Mouse (Mus musculus): ENCODE measurements at regions not wholly inside any gene's neighbourhood (a gene's known extent, or its start where the extent isn't known, plus 50 kb on each side); places are given as distances from the start of the nearest gene placed in this dataset.

GRCm38 (mm10) chr11:110723971-110724370, 243.9 kb upstream of the Kcnj16 start:
- no peak for ATAC-seq (ENCODE audit: low FRiP score, low TSS enrichment)
- no peak overlapping the region for H3K27ac ChIP-seq (replicated peaks)
- H3K4me3 ChIP-seq (ENCODE audit: low read depth, low read length): no peak overlapping the region
- H3K36me3 ChIP-seq (ENCODE audit: control insufficient read depth, insufficient read depth, low read length): no peaks in the 10 kb centered on the region
- no peaks in the 10 kb centered on the region for H3K27me3 ChIP-seq (ENCODE audit: control insufficient read depth, insufficient read depth, low read length)
- 83% methylated on average over 6 of the region's 6 CpGs for WGBS
- TF ChIP-seq CTCF (IDR thresholded peaks at IDR 0.05; ENCODE audit: low read depth): no peak
- TF ChIP-seq EP300 (optimal IDR thresholded peaks at IDR 0.05): no peak
- H3K4me1 ChIP-seq (replicated peaks; ENCODE audit: control insufficient read depth, insufficient read depth): no peaks in the 10 kb centered on the region
- H3K4me2 ChIP-seq (replicated peaks; ENCODE audit: low read depth): no peak overlapping the region
- H3K9me3 ChIP-seq (ENCODE audit: control insufficient read depth, low read length): no peaks in the 10 kb centered on the region
- no peak for DNase-seq (ENCODE audit: low spot score)
- H3K9ac ChIP-seq (ENCODE audit: low read length): no peak overlapping the region

- ATAC-seq (ENCODE audit: low FRiP score, low TSS enrichment): no peak
- DNase-seq (ENCODE audit: low spot score): no peak
- Histone ChIP-seq H3K4me2 (replicated peaks; ENCODE audit: low read depth) (no peak overlapping the region), H3K4me3 (ENCODE audit: low read depth, low read length) (no peak overlapping the region), H3K9ac (ENCODE audit: low read length) (no peak overlapping the region), H3K27me3 (ENCODE audit: control insufficient read depth, insufficient read depth, low read length) (no peaks in the 10 kb centered on the region), H3K4me1 (replicated peaks; ENCODE audit: control insufficient read depth, insufficient read depth) (no peaks in the 10 kb centered on the region), H3K9me3 (ENCODE audit: control insufficient read depth, low read length) (no peaks in the 10 kb centered on the region), H3K36me3 (ENCODE audit: control insufficient read depth, insufficient read depth, low read length) (no peaks in the 10 kb centered on the region), H3K27ac (replicated peaks) (no peak overlapping the region)
- no peak for TF ChIP-seq CTCF (IDR thresholded peaks at IDR 0.05; ENCODE audit: low read depth)
- WGBS: 63% methylated on average over 3 of the region's 3 CpGs
Measured at GRCm38 (mm10) chr11:110727357-110727961, 240.4 kb upstream of the Kcnj16 start.

- Histone ChIP-seq H3K4me1 (replicated peaks; ENCODE audit: control insufficient read depth, insufficient read depth) (no peaks in the 10 kb centered on the region), H3K4me3 (ENCODE audit: low read depth, low read length) (no peak overlapping the region), H3K9me3 (ENCODE audit: control insufficient read depth, low read length) (no peaks in the 10 kb centered on the region), H3K27ac (replicated peaks) (no peak overlapping the region), H3K4me2 (replicated peaks; ENCODE audit: low read depth) (no peak overlapping the region), H3K36me3 (ENCODE audit: control insufficient read depth, insufficient read depth, low read length) (no peaks in the 10 kb centered on the region), H3K9ac (ENCODE audit: low read length) (no peak overlapping the region), H3K27me3 (ENCODE audit: control insufficient read depth, insufficient read depth, low read length) (no peaks in the 10 kb centered on the region)
- 67% methylated on average over 3 of the region's 3 CpGs for WGBS
- TF ChIP-seq EP300 (optimal IDR thresholded peaks at IDR 0.05): no peak
- no peak for TF ChIP-seq CTCF (IDR thresholded peaks at IDR 0.05; ENCODE audit: low read depth)
- ATAC-seq (ENCODE audit: low FRiP score, low TSS enrichment) (no peak), DNase-seq (ENCODE audit: low spot score) (no peak)
Measured at GRCm38 (mm10) chr11:110731510-110731909, 236.3 kb upstream of the Kcnj16 start.

- no peak for DNase-seq (ENCODE audit: low spot score)
- no peak overlapping the region for H3K4me2 ChIP-seq (replicated peaks; ENCODE audit: low read depth)
- H3K27me3 ChIP-seq (ENCODE audit: control insufficient read depth, insufficient read depth, low read length): no peaks in the 10 kb centered on the region
Measured at GRCm38 (mm10) chr11:110774128-110774527, 193.7 kb upstream of the Kcnj16 start.

GRCm38 (mm10) chr11:110781492-110782276, 186.1 kb upstream of the Kcnj16 start:
- Histone ChIP-seq H3K4me1 (replicated peaks; ENCODE audit: control insufficient read depth, insufficient read depth) (no peaks in the 10 kb centered on the region), H3K36me3 (ENCODE audit: control insufficient read depth, insufficient read depth, low read length) (no peaks in the 10 kb centered on the region), H3K4me2 (replicated peaks; ENCODE audit: low read depth) (no peak overlapping the region), H3K9ac (ENCODE audit: low read length) (no peak overlapping the region), H3K9me3 (ENCODE audit: control insufficient read depth, low read length) (no peaks in the 10 kb centered on the region), H3K4me3 (ENCODE audit: low read depth, low read length) (no peak overlapping the region), H3K27ac (replicated peaks) (no peak overlapping the region), H3K27me3 (ENCODE audit: control insufficient read depth, insufficient read depth, low read length) (no peaks in the 10 kb centered on the region)
- WGBS: 60% methylated on average over 3 of the region's 3 CpGs
- no peak for TF ChIP-seq EP300 (optimal IDR thresholded peaks at IDR 0.05)
- TF ChIP-seq CTCF (IDR thresholded peaks at IDR 0.05; ENCODE audit: low read depth): no peak
- no peak for ATAC-seq (ENCODE audit: low FRiP score, low TSS enrichment)
- DNase-seq (ENCODE audit: low spot score): no peak

More at GRCm38 (mm10) chr11:110774128-110774527, 193.7 kb upstream of the Kcnj16 start:
- Histone ChIP-seq H3K4me3 (ENCODE audit: low read depth, low read length) (no peak overlapping the region), H3K4me1 (replicated peaks; ENCODE audit: control insufficient read depth, insufficient read depth) (no peaks in the 10 kb centered on the region), H3K9ac (ENCODE audit: low read length) (no peak overlapping the region), H3K27ac (replicated peaks) (no peak overlapping the region), H3K9me3 (ENCODE audit: control insufficient read depth, low read length) (no peaks in the 10 kb centered on the region), H3K36me3 (ENCODE audit: control insufficient read depth, insufficient read depth, low read length) (no peaks in the 10 kb centered on the region)
- no peak for ATAC-seq (ENCODE audit: low FRiP score, low TSS enrichment)
- TF ChIP-seq EP300 (optimal IDR thresholded peaks at IDR 0.05) (no peak), CTCF (IDR thresholded peaks at IDR 0.05; ENCODE audit: low read depth) (no peak)

- 18% methylated on average over 4 of the region's 4 CpGs for WGBS
- H3K4me1 ChIP-seq (replicated peaks; ENCODE audit: control insufficient read depth, insufficient read depth): no peaks in the 10 kb centered on the region
- H3K9ac ChIP-seq (ENCODE audit: low read length): no peak overlapping the region
- DNase-seq (ENCODE audit: low spot score): no peak
- no peak overlapping the region for H3K4me2 ChIP-seq (replicated peaks; ENCODE audit: low read depth)
- ATAC-seq (ENCODE audit: low FRiP score, low TSS enrichment): no peak
- no peak overlapping the region for H3K4me3 ChIP-seq (ENCODE audit: low read depth, low read length)
- TF ChIP-seq CTCF (IDR thresholded peaks at IDR 0.05; ENCODE audit: low read depth) (no peak), EP300 (optimal IDR thresholded peaks at IDR 0.05) (no peak)
- H3K9me3 ChIP-seq (ENCODE audit: control insufficient read depth, low read length): no peaks in the 10 kb centered on the region
- H3K36me3 ChIP-seq (ENCODE audit: control insufficient read depth, insufficient read depth, low read length): no peaks in the 10 kb centered on the region
- H3K27me3 ChIP-seq (ENCODE audit: control insufficient read depth, insufficient read depth, low read length): no peaks in the 10 kb centered on the region
- no peak overlapping the region for H3K27ac ChIP-seq (replicated peaks)
Measured at GRCm38 (mm10) chr11:110789537-110789936, 178.3 kb upstream of the Kcnj16 start.
